Mouse (Mus musculus): ENCODE measurements around the gene Sh3bp5.

DNA sequence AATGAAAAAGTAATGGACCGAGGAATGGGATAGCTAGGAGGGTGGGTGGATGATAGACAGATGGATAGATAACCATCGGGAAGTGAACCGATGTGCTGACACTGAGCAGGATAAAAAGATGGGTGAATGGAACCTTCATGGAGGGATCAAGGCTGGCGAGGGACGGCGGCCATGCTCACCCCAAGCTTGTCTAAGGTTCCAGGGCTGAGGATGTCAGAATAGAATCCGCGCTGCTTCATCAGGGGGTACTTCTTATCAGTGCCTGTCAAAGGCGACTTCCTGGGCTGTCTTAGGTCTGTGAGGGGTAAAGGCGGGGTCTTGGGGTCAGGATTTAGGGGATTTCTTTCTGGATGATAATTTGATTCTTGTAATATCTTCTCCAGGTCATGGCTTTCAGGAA is 116.3 kb downstream of the Sh3bp5 start:
- TF ChIP-seq CTCF (IDR thresholded peaks at IDR 0.05; ENCODE audit: extremely low read depth, insufficient read length, insufficient replicate concordance, low read depth, low read length) (no peak), POLR2A (IDR thresholded peaks at IDR 0.05; ENCODE audit: low read depth, low read length) (no peak)

Data from small intestine, adult 2 months (tissue).